Mouse (Mus musculus): Measurements from ENCODE around the gene Agbl1.
"Not testable (repeated sequence)": the region's sequence is repeated elsewhere in the genome, so short reads cannot be mapped to it uniquely, and the experiment has no call there.

Agbl1 gene

GRCm38 (mm10) chr7:76229311-76229937 is at the start of gene Agbl1:
Gene Agbl1 (plus strand): TSS chr7:76229887.
- no peak for DNase-seq (ENCODE audit: extremely low spot score)

- DNase-seq (ENCODE audit: extremely low spot score): no peak
These were observed 44.6 kb upstream of the Agbl1 start for GRCm38 (mm10) chr7:76185005-76185658.

GRCm38 (mm10) chr7:76185681-76186121 is 44.0 kb upstream of the Agbl1 start:
- DNase-seq (ENCODE audit: extremely low spot score): no peak

- DNase-seq (ENCODE audit: extremely low spot score): no peak
These were observed 11.1 kb upstream of the Agbl1 start for GRCm38 (mm10) chr7:76218546-76218945.

GRCm38 (mm10) chr7:76219797-76220469 is 9.8 kb upstream of the Agbl1 start:
- no peak for DNase-seq (ENCODE audit: extremely low spot score)

GRCm38 (mm10) chr7:76222691-76223090 is 7.0 kb upstream of the Agbl1 start:
- DNase-seq (ENCODE audit: extremely low spot score): no peak

GRCm38 (mm10) chr7:76228881-76229280 is 806 bp upstream of the Agbl1 start:
- DNase-seq (ENCODE audit: extremely low spot score): no peak

- DNase-seq (ENCODE audit: extremely low spot score): no peak
These were observed 4.6 kb downstream of the Agbl1 start for GRCm38 (mm10) chr7:76234321-76234720.

- DNase-seq (ENCODE audit: extremely low spot score): no peak
These were observed 7.8 kb downstream of the Agbl1 start for GRCm38 (mm10) chr7:76237497-76237896.

- not testable (repeated sequence) for DNase-seq (ENCODE audit: extremely low spot score)
These were observed 15.2 kb downstream of the Agbl1 start for GRCm38 (mm10) chr7:76244839-76245238.

- no peak for DNase-seq (ENCODE audit: extremely low spot score)
These were observed 45.4 kb downstream of the Agbl1 start for GRCm38 (mm10) chr7:76275061-76275460.

GRCm38 (mm10) chr7:76282831-76283230 is 53.1 kb downstream of the Agbl1 start:
- DNase-seq (ENCODE audit: extremely low spot score): no peak

GRCm38 (mm10) chr7:76287531-76287930 is 57.8 kb downstream of the Agbl1 start:
- DNase-seq (ENCODE audit: extremely low spot score): no peak

- no peak for DNase-seq (ENCODE audit: extremely low spot score)
These were observed 92.3 kb downstream of the Agbl1 start for GRCm38 (mm10) chr7:76321866-76322553.

GRCm38 (mm10) chr7:76326091-76326490 is 96.4 kb downstream of the Agbl1 start:
- DNase-seq (ENCODE audit: extremely low spot score): no peak

GRCm38 (mm10) chr7:76339308-76339707 is 109.6 kb downstream of the Agbl1 start:
- no peak for DNase-seq (ENCODE audit: extremely low spot score)

GRCm38 (mm10) chr7:76341601-76342000 is 111.9 kb downstream of the Agbl1 start:
- DNase-seq (ENCODE audit: extremely low spot score): no peak

GRCm38 (mm10) chr7:76353469-76353868 is 123.8 kb downstream of the Agbl1 start:
- peak; percentile 25 for DNase-seq (ENCODE audit: extremely low spot score)

GRCm38 (mm10) chr7:76354510-76354909 is 124.8 kb downstream of the Agbl1 start:
- DNase-seq (ENCODE audit: extremely low spot score): peak; percentile 42

GRCm38 (mm10) chr7:76371269-76371668 is 141.6 kb downstream of the Agbl1 start:
- DNase-seq (ENCODE audit: extremely low spot score): no peak

- DNase-seq (ENCODE audit: extremely low spot score): no peak
These were observed 149.8 kb downstream of the Agbl1 start for GRCm38 (mm10) chr7:76379493-76379892.

GRCm38 (mm10) chr7:76381986-76382385 is 152.3 kb downstream of the Agbl1 start:
- no peak for DNase-seq (ENCODE audit: extremely low spot score)

Measured in embryo, embryonic 9.5 days (tissue).